15 mouse cellular contexts compared by ENCODE assay signal in genomic region chr4:148417559-148417958, GRCm38 (mm10). TPM values are rescaled to one million over a fixed set of nuclear protein-coding genes. Genes with fewer than 3 reads are reported as not detected.
DNase-seq lines count a peak whose midpoint lies in the region; ATAC-seq and TF ChIP-seq lines count a peak whose summit lies in the region.
"Had no signal": no experiment of that assay in that cellular context is flagged by ENCODE, and none has a peak within 500 bp of the region (broad histone marks: within the 10 kb centered on the region; RNA-seq: fewer than 3 reads in every experiment).

No protein-coding gene starts in this region.

- peaks cover 4% of the 10 kb centered on the region; the same call in 1 of the 2 replicates for H3K27me3 ChIP-seq in forebrain, postnatal 0 days (ENCODE audit: insufficient read depth, low read length)
- H3K27me3 ChIP-seq in forebrain, embryonic 16.5 days (replicated peaks; ENCODE audit: control insufficient read depth, insufficient read depth, low read length): peaks cover 2% of the 10 kb centered on the region; the same call in 1 of the 2 replicates
- H3K27me3 ChIP-seq in hindbrain, embryonic 15.5 days: no peaks in the 10 kb centered on the region
- peaks cover 12% of the 10 kb centered on the region for H3K27me3 ChIP-seq in liver, embryonic 16.5 days (ENCODE audit: control insufficient read depth, insufficient read depth, low read depth, low read length)
- H3K27me3 ChIP-seq in midbrain, embryonic 15.5 days (replicated peaks): no peaks in the 10 kb centered on the region

- no peak overlapping the region for H3K4me2 ChIP-seq in forebrain, postnatal 0 days (ENCODE audit: low read depth)
- H3K4me2 ChIP-seq in forebrain, embryonic 16.5 days (ENCODE audit: low read length): no peak overlapping the region
- no peak overlapping the region for H3K4me2 ChIP-seq in hindbrain, embryonic 15.5 days
- H3K4me2 ChIP-seq in liver, embryonic 16.5 days (ENCODE audit: low read depth, low read length): 0 out of 2 replicates have a peak overlapping the region, but pooled peaks have one; percentile 43
- no peak overlapping the region for H3K4me2 ChIP-seq in midbrain, embryonic 15.5 days

- no peaks in the 10 kb centered on the region for H3K36me3 ChIP-seq in forebrain, postnatal 0 days (ENCODE audit: insufficient read depth)
- no peaks in the 10 kb centered on the region for H3K36me3 ChIP-seq in forebrain, embryonic 16.5 days (ENCODE audit: control insufficient read depth, insufficient read depth)
- no peaks in the 10 kb centered on the region for H3K36me3 ChIP-seq in hindbrain, embryonic 15.5 days
- H3K36me3 ChIP-seq in liver, embryonic 16.5 days (ENCODE audit: control insufficient read depth, insufficient read depth): no peaks in the 10 kb centered on the region
- no peaks in the 10 kb centered on the region for H3K36me3 ChIP-seq in midbrain, embryonic 15.5 days (replicated peaks)

- WGBS in forebrain, postnatal 0 days: 44% methylated on average over 6 of the region's 6 CpGs
- WGBS in forebrain, embryonic 16.5 days: 39% methylated on average over 6 of the region's 6 CpGs
- 45% methylated on average over 6 of the region's 6 CpGs for WGBS in hindbrain, embryonic 15.5 days
- 50% methylated on average over 6 of the region's 6 CpGs for WGBS in liver, embryonic 16.5 days (ENCODE audit: insufficient replicate concordance)
- WGBS in midbrain, embryonic 15.5 days: 30% methylated on average over 6 of the region's 6 CpGs

- H3K9me3 ChIP-seq in forebrain, postnatal 0 days (ENCODE audit: low read length): no peaks in the 10 kb centered on the region
- H3K9me3 ChIP-seq in forebrain, embryonic 16.5 days (ENCODE audit: control insufficient read depth, low read length): no peaks in the 10 kb centered on the region
- H3K9me3 ChIP-seq in hindbrain, embryonic 15.5 days: no peaks in the 10 kb centered on the region
- no peaks in the 10 kb centered on the region for H3K9me3 ChIP-seq in liver, embryonic 16.5 days (replicated peaks; ENCODE audit: control insufficient read depth, low read length)
- no peaks in the 10 kb centered on the region for H3K9me3 ChIP-seq in midbrain, embryonic 15.5 days

- no peak for TF ChIP-seq CTCF in forebrain, postnatal 0 days (IDR thresholded peaks at IDR 0.05; ENCODE audit: low read depth)

- no peak overlapping the region for H3K4me3 ChIP-seq in forebrain, postnatal 0 days (ENCODE audit: low read depth, low read length)
- no peak overlapping the region for H3K4me3 ChIP-seq in forebrain, embryonic 16.5 days (replicated peaks; ENCODE audit: low read length)
- H3K4me3 ChIP-seq in hindbrain, embryonic 15.5 days: no peak overlapping the region
- H3K4me3 ChIP-seq in liver, embryonic 16.5 days (ENCODE audit: low read depth, low read length): no peak overlapping the region
- H3K4me3 ChIP-seq in midbrain, embryonic 15.5 days: no peak overlapping the region

- DNase-seq in forebrain, postnatal 0 days: no peak
- DNase-seq in ovary, postnatal 36 days (ENCODE audit: low spot score): no peak
- DNase-seq in adrenal gland, postnatal 36 days: no peak
- DNase-seq in adrenal gland, postnatal 25 days: no peak
- DNase-seq: adrenal gland, adult 8-10 months; cerebellum, adult 18-20 months; cerebellum, postnatal 36 days; gastrocnemius, postnatal 14 days; kidney, adult 2 months; kidney, postnatal 14 days; lung, postnatal 10 days had no signal

- ATAC-seq in forebrain, postnatal 0 days: no peak
- no peak for ATAC-seq in forebrain, embryonic 16.5 days
- no peak for ATAC-seq in hindbrain, embryonic 15.5 days (ENCODE audit: low FRiP score, low read depth)
- peak; percentile 33; the same call in 1 of the 2 replicates for ATAC-seq in liver, embryonic 16.5 days (ENCODE audit: low read depth)
- ATAC-seq in midbrain, embryonic 15.5 days (replicated peaks): no peak

- H3K27ac ChIP-seq in forebrain, postnatal 0 days (ENCODE audit: low read depth, low read length): no peak overlapping the region; the same call in 1 of the 2 replicates
- no peak overlapping the region for H3K27ac ChIP-seq in forebrain, embryonic 16.5 days (ENCODE audit: low read length)
- peak overlapping the region; percentile 54 for H3K27ac ChIP-seq in hindbrain, embryonic 15.5 days (replicated peaks)
- no peak overlapping the region for H3K27ac ChIP-seq in liver, embryonic 16.5 days (ENCODE audit: low read length)
- peak overlapping the region; percentile 61 for H3K27ac ChIP-seq in midbrain, embryonic 15.5 days

- no peaks in the 10 kb centered on the region for H3K4me1 ChIP-seq in forebrain, postnatal 0 days (ENCODE audit: insufficient read depth)
- peaks cover 4% of the 10 kb centered on the region; the same call in 1 of the 2 replicates for H3K4me1 ChIP-seq in forebrain, embryonic 16.5 days (replicated peaks; ENCODE audit: control insufficient read depth, insufficient read depth, low read length)
- H3K4me1 ChIP-seq in hindbrain, embryonic 15.5 days (replicated peaks): peaks cover 34% of the 10 kb centered on the region
- H3K4me1 ChIP-seq in liver, embryonic 16.5 days (ENCODE audit: control insufficient read depth, low read depth, low read length): peaks cover 19% of the 10 kb centered on the region
- peaks cover 34% of the 10 kb centered on the region for H3K4me1 ChIP-seq in midbrain, embryonic 15.5 days

- peak overlapping the region; percentile 14; the same call in 1 of the 2 replicates for H3K9ac ChIP-seq in forebrain, postnatal 0 days
- H3K9ac ChIP-seq in forebrain, embryonic 16.5 days (replicated peaks; ENCODE audit: low read depth, low read length): no peak overlapping the region
- 0 out of 2 replicates have a peak overlapping the region, but pooled peaks have one; percentile 16 for H3K9ac ChIP-seq in hindbrain, embryonic 15.5 days
- no peak overlapping the region for H3K9ac ChIP-seq in liver, embryonic 16.5 days (ENCODE audit: low read depth, low read length)
- no peak overlapping the region for H3K9ac ChIP-seq in midbrain, embryonic 15.5 days

RNA-seq across cellular contexts. Expression of gene Ubiad1, which starts 27.0 kb away (rescaled TPM):
- 13.6 and 18.7 TPM in 2 replicates for total RNA-seq in forebrain, postnatal 0 days (2014; rRNA removed)
- polyA plus RNA-seq in forebrain, postnatal 0 days (2015; fragmentation: Nextera tagmentation; extraction: Ambion mirVana): 11.7 and 12.2 TPM in 2 replicates
- 19.4 and 20.4 TPM in 2 replicates for polyA plus RNA-seq in forebrain, embryonic 16.5 days (2015; fragmentation: Nextera tagmentation; extraction: Ambion mirVana)
- polyA plus RNA-seq in hindbrain, embryonic 15.5 days (2015; fragmentation: Nextera tagmentation; extraction: Ambion mirVana): 18.4 and 20.2 TPM in 2 replicates
- 10.8 and 11.9 TPM in 2 replicates for polyA plus RNA-seq in liver, embryonic 16.5 days (2015; fragmentation: Nextera tagmentation; extraction: Ambion mirVana)
- polyA plus RNA-seq in midbrain, embryonic 15.5 days (2015; fragmentation: Nextera tagmentation; extraction: Ambion mirVana): 22.1 and 23.3 TPM in 2 replicates
- 10 to 100 TPM; 18.9 to 20.8 TPM for total RNA-seq in adrenal gland, postnatal 36 days (2021)
- 20.9 and 21.5 TPM in 2 replicates for total RNA-seq in adrenal gland, postnatal 25 days (2021)

RNA-seq across cellular contexts. Expression of gene Mtor, which starts 30.9 kb away (rescaled TPM):
- total RNA-seq in forebrain, postnatal 0 days (2014; rRNA removed): 35.2 and 43.6 TPM in 2 replicates
- polyA plus RNA-seq in forebrain, postnatal 0 days (2015; fragmentation: Nextera tagmentation; extraction: Ambion mirVana): 27.7 and 28.0 TPM in 2 replicates
- 23.1 and 24.2 TPM in 2 replicates for polyA plus RNA-seq in forebrain, embryonic 16.5 days (2015; fragmentation: Nextera tagmentation; extraction: Ambion mirVana)
- 22.7 and 22.8 TPM in 2 replicates for polyA plus RNA-seq in hindbrain, embryonic 15.5 days (2015; fragmentation: Nextera tagmentation; extraction: Ambion mirVana)
- 7.6 and 9.3 TPM in 2 replicates for polyA plus RNA-seq in liver, embryonic 16.5 days (2015; fragmentation: Nextera tagmentation; extraction: Ambion mirVana)
- 22.8 and 23.8 TPM in 2 replicates for polyA plus RNA-seq in midbrain, embryonic 15.5 days (2015; fragmentation: Nextera tagmentation; extraction: Ambion mirVana)
- 10 to 100 TPM; 72.5 to 86.2 TPM for total RNA-seq in adrenal gland, postnatal 36 days (2021)
- total RNA-seq in adrenal gland, postnatal 25 days (2021): 61.0 and 81.2 TPM in 2 replicates

Comparison
In these comparisons a context has a peak if more than half of its experiments do, and no peak if none do; other contexts are left out.
1. H3K9ac ChIP-seq: peak in forebrain, postnatal 0 days (single experiment) and hindbrain, embryonic 15.5 days (single experiment); none in forebrain, embryonic 16.5 days (single experiment), liver, embryonic 16.5 days (single experiment) and midbrain, embryonic 15.5 days (single experiment).
2. H3K27ac ChIP-seq: peak in hindbrain, embryonic 15.5 days (single experiment) and midbrain, embryonic 15.5 days (single experiment); none in forebrain, postnatal 0 days (single experiment), forebrain, embryonic 16.5 days (single experiment) and liver, embryonic 16.5 days (single experiment).